Mouse (Mus musculus) thymus, postnatal 4 days (tissue): ENCODE data around the gene Tmem86a.

Experiments used
- DNase-seq: peaks from one replicate; pipeline ENCODE4 v3.0.0; 2021

Gene Tmem86a

GRCm38 (mm10) chr7:47077451-47077850 is 27.1 kb downstream of the Tmem86a start:
- DNase-seq, result peak; percentile 86

GRCm38 (mm10) chr7:47080868-47081267 is 30.5 kb downstream of the Tmem86a start:
- no peak for DNase-seq

- peak; percentile 82 for DNase-seq
These were observed 30.9 kb downstream of the Tmem86a start for GRCm38 (mm10) chr7:47081277-47081676.

GRCm38 (mm10) chr7:47085075-47085474 is 34.7 kb downstream of the Tmem86a start:
- no peak for DNase-seq

DNA sequence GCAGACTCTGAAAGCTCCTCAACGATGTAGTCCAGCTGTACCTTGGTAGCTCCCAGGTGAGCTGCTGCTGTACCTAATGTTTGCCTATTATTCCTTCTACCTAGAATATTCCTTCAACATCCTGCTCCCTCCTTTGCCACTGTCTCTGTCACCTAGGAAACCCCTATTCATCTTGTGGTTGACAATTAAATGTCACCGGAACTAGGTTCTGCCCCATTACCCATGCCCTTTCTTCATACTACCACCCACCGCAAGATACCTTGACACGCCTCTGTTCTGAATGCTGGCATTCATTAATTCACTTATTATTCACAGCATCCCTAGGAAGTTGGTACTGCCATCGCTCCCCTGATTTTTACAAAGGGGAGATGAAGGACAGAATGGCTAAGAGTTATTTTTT is 43.5 kb downstream of the Tmem86a start:
- no peak for DNase-seq

GRCm38 (mm10) chr7:47094969-47095368 is 44.6 kb downstream of the Tmem86a start:
- DNase-seq, result no peak

GRCm38 (mm10) chr7:47098044-47098443 is 47.6 kb downstream of the Tmem86a start:
- DNase-seq, result no peak

DNA sequence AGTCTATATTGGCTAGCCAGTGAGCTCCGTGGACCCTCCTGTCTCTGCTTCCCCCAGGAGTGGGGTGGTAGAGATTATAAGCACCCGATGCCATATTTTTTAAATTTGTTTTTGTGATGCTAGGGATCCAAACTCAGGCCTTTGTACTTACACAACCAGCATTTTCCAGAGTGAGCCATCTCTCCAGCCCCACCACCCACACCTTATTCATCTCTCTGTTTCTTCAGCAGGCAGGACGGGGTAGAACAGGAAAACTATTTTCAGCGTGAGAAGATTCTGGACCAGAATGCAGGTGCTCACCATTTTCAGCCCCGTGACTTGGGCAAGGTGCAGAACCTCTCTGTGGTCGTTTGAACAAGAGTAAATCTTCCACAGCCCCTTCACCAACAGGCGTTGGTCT is 48.9 kb downstream of the Tmem86a start:
- DNase-seq, result no peak

- no peak for DNase-seq
These were observed 50.2 kb downstream of the Tmem86a start for GRCm38 (mm10) chr7:47100615-47101014.

GRCm38 (mm10) chr7:47102970-47103369 is 52.6 kb downstream of the Tmem86a start:
- DNase-seq, result no peak

- peak; percentile 60 for DNase-seq
These were observed 53.4 kb downstream of the Tmem86a start for GRCm38 (mm10) chr7:47103671-47104414.
